Comparison of ENCODE assay signal across 8 mouse cellular contexts in genomic region chr2:181288691-181289090, GRCm38 (mm10). TPM values are rescaled to one million over a fixed set of nuclear protein-coding genes. Genes with fewer than 3 reads are reported as not detected.
DNase-seq lines count a peak whose midpoint lies in the region; ATAC-seq lines count a peak whose summit lies in the region.

No protein-coding gene starts in this region.

- DNase-seq in lung, adult 18-20 months: no peak
- no peak for DNase-seq in limb, embryonic 11.5 days (ENCODE audit: low spot score)
- DNase-seq in adrenal gland, adult 2 months: no peak
- no peak for DNase-seq in layer of hippocampus, adult 8-10 months (ENCODE audit: low spot score in 2 of 2)
- no peak for DNase-seq in adrenal gland, adult 8-10 months

- H3K4me3 ChIP-seq in lung, embryonic 16.5 days (ENCODE audit: low read length): peak overlapping the region; percentile 79
- peak overlapping the region; percentile 68 for H3K4me3 ChIP-seq in forebrain, embryonic 12.5 days (replicated peaks)
- peak overlapping the region; percentile 63; the same call in 1 of the 2 replicates for H3K4me3 ChIP-seq in limb, embryonic 11.5 days (ENCODE audit: low read depth, low read length)
- peak overlapping the region; percentile 74 for H3K4me3 ChIP-seq in stomach, embryonic 15.5 days (replicated peaks)

- H3K36me3 ChIP-seq in lung, embryonic 16.5 days (ENCODE audit: control insufficient read depth, insufficient read depth, low read length): peaks cover 3% of the 10 kb centered on the region
- peaks cover 10% of the 10 kb centered on the region; the same call in 1 of the 2 replicates for H3K36me3 ChIP-seq in forebrain, embryonic 12.5 days (replicated peaks)
- H3K36me3 ChIP-seq in limb, embryonic 11.5 days (ENCODE audit: control insufficient read depth, insufficient read depth, low read length): no peaks in the 10 kb centered on the region
- no peaks in the 10 kb centered on the region for H3K36me3 ChIP-seq in stomach, embryonic 15.5 days

- no peak for ATAC-seq in lung, embryonic 16.5 days (ENCODE audit: low read depth)
- ATAC-seq in forebrain, embryonic 12.5 days (ENCODE audit: low FRiP score): no peak
- ATAC-seq in limb, embryonic 11.5 days (ENCODE audit: insufficient number of reproducible peaks, low FRiP score, low TSS enrichment, low read depth): no peak
- ATAC-seq in stomach, embryonic 15.5 days (ENCODE audit: insufficient read depth, low FRiP score, low read depth): no peak

- H3K9me3 ChIP-seq in lung, embryonic 16.5 days (ENCODE audit: control insufficient read depth, low read length): no peaks in the 10 kb centered on the region
- H3K9me3 ChIP-seq in forebrain, embryonic 12.5 days: no peaks in the 10 kb centered on the region
- no peaks in the 10 kb centered on the region for H3K9me3 ChIP-seq in limb, embryonic 11.5 days (ENCODE audit: control insufficient read depth, low read length)
- no peaks in the 10 kb centered on the region for H3K9me3 ChIP-seq in stomach, embryonic 15.5 days

- peak overlapping the region; percentile 58 for H3K4me2 ChIP-seq in lung, embryonic 16.5 days (ENCODE audit: low read depth, low read length)
- peak overlapping the region; percentile 62 for H3K4me2 ChIP-seq in forebrain, embryonic 12.5 days
- H3K4me2 ChIP-seq in limb, embryonic 11.5 days (ENCODE audit: low read depth, severe bottlenecking): peak overlapping the region; percentile 46
- peak overlapping the region; percentile 65 for H3K4me2 ChIP-seq in stomach, embryonic 15.5 days

- peaks cover 12% of the 10 kb centered on the region for H3K4me1 ChIP-seq in lung, embryonic 16.5 days (replicated peaks; ENCODE audit: control insufficient read depth, insufficient read depth, low read length)
- peaks cover 21% of the 10 kb centered on the region for H3K4me1 ChIP-seq in forebrain, embryonic 12.5 days
- H3K4me1 ChIP-seq in limb, embryonic 11.5 days (ENCODE audit: control insufficient read depth, insufficient read depth, low read length): peaks cover 3% of the 10 kb centered on the region; the same call in 1 of the 2 replicates
- H3K4me1 ChIP-seq in stomach, embryonic 15.5 days: peaks cover 2% of the 10 kb centered on the region; the same call in 1 of the 2 replicates

- H3K9ac ChIP-seq in lung, embryonic 16.5 days (ENCODE audit: low read length): peak overlapping the region; percentile 58
- H3K9ac ChIP-seq in forebrain, embryonic 12.5 days: peak overlapping the region; percentile 56; the same call in 1 of the 2 replicates
- no peak overlapping the region for H3K9ac ChIP-seq in limb, embryonic 11.5 days (ENCODE audit: low read length)
- no peak overlapping the region for H3K9ac ChIP-seq in stomach, embryonic 15.5 days

- no peak overlapping the region for H3K27ac ChIP-seq in lung, embryonic 16.5 days (ENCODE audit: low read length)
- H3K27ac ChIP-seq in forebrain, embryonic 12.5 days: no peak overlapping the region
- H3K27ac ChIP-seq in limb, embryonic 11.5 days (replicated peaks; ENCODE audit: low read depth, low read length): no peak overlapping the region
- H3K27ac ChIP-seq in stomach, embryonic 15.5 days: 0 out of 2 replicates have a peak overlapping the region, but pooled peaks have one; percentile 68

- H3K27me3 ChIP-seq in lung, embryonic 16.5 days (ENCODE audit: control insufficient read depth, insufficient read depth, low read depth, low read length): no peaks in the 10 kb centered on the region
- H3K27me3 ChIP-seq in forebrain, embryonic 12.5 days: no peaks in the 10 kb centered on the region
- no peaks in the 10 kb centered on the region for H3K27me3 ChIP-seq in limb, embryonic 11.5 days (ENCODE audit: control insufficient read depth, insufficient read depth, low read length)
- H3K27me3 ChIP-seq in stomach, embryonic 15.5 days (replicated peaks): no peaks in the 10 kb centered on the region

- WGBS in lung, embryonic 16.5 days: 62% methylated on average over 3 of the region's 3 CpGs
- WGBS in forebrain, embryonic 12.5 days: 88% methylated on average over 3 of the region's 3 CpGs
- WGBS in limb, embryonic 11.5 days: 79% methylated on average over 3 of the region's 3 CpGs
- 64% methylated on average over 3 of the region's 3 CpGs for WGBS in stomach, embryonic 15.5 days

RNA-seq across cellular contexts. Expression of gene Gmeb2, which starts 0.9 kb away (rescaled TPM):
- 14.3 and 15.9 TPM in 2 replicates for polyA plus RNA-seq in lung, embryonic 16.5 days (2015; fragmentation: Nextera tagmentation; extraction: Ambion mirVana)
- polyA plus RNA-seq in forebrain, embryonic 12.5 days (2016; fragmentation: Nextera tagmentation; extraction: Ambion mirVana): 22.3 and 24.2 TPM in 2 replicates
- 19.7 and 21.3 TPM in 2 replicates for polyA plus RNA-seq in limb, embryonic 11.5 days (2014; fragmentation: Nextera tagmentation; extraction: Ambion mirVana)
- 12.2 and 13.2 TPM in 2 replicates for polyA plus RNA-seq in stomach, embryonic 15.5 days (2015; fragmentation: Nextera tagmentation; extraction: Ambion mirVana)
- total RNA-seq in adrenal gland, adult 2 months (2021): 10 to 100 TPM; 15.4 to 15.5 TPM
- 21.8 and 28.4 TPM in 2 replicates for polyA plus RNA-seq in adrenal gland, adult 2 months (2012; rRNA removed)
- 10 to 100 TPM; 17.1 to 22.9 (median 20.9) TPM for total RNA-seq in layer of hippocampus, adult 8-10 months (2022)
- total RNA-seq in adrenal gland, adult 8-10 months (2022): 10 to 100 TPM; 16.0 to 21.6 (median 18.6) TPM

RNA-seq across cellular contexts. Expression of gene Stmn3, which starts 25.6 kb away (rescaled TPM):
- polyA plus RNA-seq in lung, embryonic 16.5 days (2015; fragmentation: Nextera tagmentation; extraction: Ambion mirVana): 4.8 and 9.3 TPM in 2 replicates
- 360 and 385 TPM in 2 replicates for polyA plus RNA-seq in forebrain, embryonic 12.5 days (2016; fragmentation: Nextera tagmentation; extraction: Ambion mirVana)
- 0.84 and 0.91 TPM in 2 replicates for polyA plus RNA-seq in limb, embryonic 11.5 days (2014; fragmentation: Nextera tagmentation; extraction: Ambion mirVana)
- polyA plus RNA-seq in stomach, embryonic 15.5 days (2015; fragmentation: Nextera tagmentation; extraction: Ambion mirVana): 37.6 and 39.0 TPM in 2 replicates
- 10 to 100 TPM in 1 of 2 experiments, 1 to 10 TPM in 1; 9.6 to 19.8 TPM for total RNA-seq in adrenal gland, adult 2 months (2021)
- 8.8 and 17.3 TPM in 2 replicates for polyA plus RNA-seq in adrenal gland, adult 2 months (2012; rRNA removed)
- 100 to 1,000 TPM; 530 to 604 (median 573) TPM for total RNA-seq in layer of hippocampus, adult 8-10 months (2022)
- total RNA-seq in adrenal gland, adult 8-10 months (2022): 10 to 100 TPM; 18.1 to 31.5 (median 20.7) TPM

RNA-seq across cellular contexts. Expression of gene Rtel1, which starts 30.8 kb away (rescaled TPM):
- 47.2 and 47.8 TPM in 2 replicates for polyA plus RNA-seq in lung, embryonic 16.5 days (2015; fragmentation: Nextera tagmentation; extraction: Ambion mirVana)
- 59.1 and 67.3 TPM in 2 replicates for polyA plus RNA-seq in forebrain, embryonic 12.5 days (2016; fragmentation: Nextera tagmentation; extraction: Ambion mirVana)
- 63.0 and 63.7 TPM in 2 replicates for polyA plus RNA-seq in limb, embryonic 11.5 days (2014; fragmentation: Nextera tagmentation; extraction: Ambion mirVana)
- 35.4 and 39.2 TPM in 2 replicates for polyA plus RNA-seq in stomach, embryonic 15.5 days (2015; fragmentation: Nextera tagmentation; extraction: Ambion mirVana)
- 10 to 100 TPM; 24.5 to 27.8 TPM for total RNA-seq in adrenal gland, adult 2 months (2021)
- polyA plus RNA-seq in adrenal gland, adult 2 months (2012; rRNA removed): 23.2 and 24.2 TPM in 2 replicates
- 10 to 100 TPM; 26.1 to 41.3 (median 37.1) TPM for total RNA-seq in layer of hippocampus, adult 8-10 months (2022)
- total RNA-seq in adrenal gland, adult 8-10 months (2022): 10 to 100 TPM; 26.4 to 74.8 (median 44.5) TPM

RNA-seq across cellular contexts. Expression of gene Helz2, which starts 46.9 kb away (rescaled TPM):
- polyA plus RNA-seq in lung, embryonic 16.5 days (2015; fragmentation: Nextera tagmentation; extraction: Ambion mirVana): 3.0 and 3.4 TPM in 2 replicates
- 0.47 TPM in 2 replicates for polyA plus RNA-seq in forebrain, embryonic 12.5 days (2016; fragmentation: Nextera tagmentation; extraction: Ambion mirVana)
- polyA plus RNA-seq in limb, embryonic 11.5 days (2014; fragmentation: Nextera tagmentation; extraction: Ambion mirVana): 0.99 and 1.2 TPM in 2 replicates
- 2.1 and 2.3 TPM in 2 replicates for polyA plus RNA-seq in stomach, embryonic 15.5 days (2015; fragmentation: Nextera tagmentation; extraction: Ambion mirVana)
- total RNA-seq in adrenal gland, adult 2 months (2021): 10 to 100 TPM; 15.3 to 25.0 TPM
- 29.6 and 33.1 TPM in 2 replicates for polyA plus RNA-seq in adrenal gland, adult 2 months (2012; rRNA removed)
- 1 to 10 TPM; 2.6 to 3.6 (median 2.9) TPM for total RNA-seq in layer of hippocampus, adult 8-10 months (2022)
- 10 to 100 TPM; 18.8 to 32.4 (median 24.6) TPM for total RNA-seq in adrenal gland, adult 8-10 months (2022)

Comparison
In these comparisons a context has a peak if more than half of its experiments do, and no peak if none do; other contexts are left out.
1. H3K9ac ChIP-seq: peak in lung, embryonic 16.5 days (single experiment) and forebrain, embryonic 12.5 days (single experiment); none in limb, embryonic 11.5 days (single experiment) and stomach, embryonic 15.5 days (single experiment).
2. Peak in every context shown above with its lines, with median percentiles within 50 percentile points of each other: H3K4me2 ChIP-seq and H3K4me3 ChIP-seq.